Mouse (Mus musculus) neural tube, embryonic 11.5 days (tissue): ENCODE measurements around the gene Agbl4. TPM values are rescaled to one million over a fixed set of nuclear protein-coding genes. Genes with fewer than 3 reads are reported as not detected.

ENCODE experiments used
- ATAC-seq: fragments of 200-750 bp; cut with Nextera tagmentation; 2 replicates; pipeline ENCODE4 v1.8.0; 2017; ENCODE audit warnings: moderate number of reproducible peaks, mild to moderate bottlenecking, moderate TSS enrichment, moderate library complexity; ENCODE audit not compliant: insufficient read depth, low FRiP score, low TSS enrichment
- DNase-seq: peaks from one replicate; pipeline ENCODE4 v3.0.0-alpha.2; 2015; ENCODE audit warnings: low spot score
- H3K27ac ChIP-seq: fragments of 300-500 bp; sonication (generic); 2 replicates; pipeline ENCODE4 v1.5.1; 2014; ENCODE audit warnings: low read depth, mild to moderate bottlenecking, low read length
- H3K27me3 ChIP-seq: fragments of 300-500 bp; sonication (generic); 2 replicates; pipeline ENCODE4 v1.6.1; 2014; ENCODE audit warnings: mild to moderate bottlenecking, low read length, mixed read lengths; ENCODE audit not compliant: control insufficient read depth, insufficient read depth
- H3K36me3 ChIP-seq: fragments of 300-500 bp; sonication (generic); 2 replicates; pipeline ENCODE4 v1.6.1; 2014; ENCODE audit warnings: mild to moderate bottlenecking, low read length, moderate library complexity, mixed read lengths; ENCODE audit not compliant: control insufficient read depth, insufficient read depth
- H3K4me1 ChIP-seq: fragments of 300-500 bp; sonication (generic); 2 replicates; pipeline ENCODE4 v1.6.1; 2014; ENCODE audit warnings: low read length, mixed read lengths; ENCODE audit not compliant: control insufficient read depth, insufficient read depth
- H3K4me2 ChIP-seq: fragments of 300-500 bp; sonication (generic); 2 replicates; pipeline ENCODE4 v1.6.1; 2014; ENCODE audit warnings: low read depth, mild to moderate bottlenecking, moderate library complexity
- H3K4me3 ChIP-seq: fragments of 300-500 bp; sonication (generic); 2 replicates; pipeline ENCODE4 v1.5.1; 2014; ENCODE audit warnings: low read depth, low read length
- H3K9ac ChIP-seq: fragments of 300-500 bp; sonication (generic); 2 replicates; pipeline ENCODE4 v1.6.1; 2014; ENCODE audit warnings: mild to moderate bottlenecking, low read length
- H3K9me3 ChIP-seq: fragments of 300-500 bp; sonication (generic); 2 replicates; pipeline ENCODE4 v1.6.1; 2016; ENCODE audit warnings: low read length; ENCODE audit not compliant: control insufficient read depth
- WGBS: fragments of 180-500 bp; shearing (Covaris S2); extraction: QIAGEN DNeasy Blood & Tissue Kit; methylation state at CpG from one replicate; pipeline ENCODE4 v1.1.7; 2014; 5-methylcytosine and 5-hydroxymethylcytosine counted together
- polyA plus RNA-seq: library from polyadenylated mRNA; unstranded; fragments of >200 nt; fragmentation: Nextera tagmentation; extraction: Ambion mirVana; gene quantifications from 2 replicates; pipeline ENCODE4 v1.2.1, GENCODE M21; 2014

Gene Agbl4
- polyA plus RNA-seq, 1 experiment from 2014 or later, result 1.1 TPM

- H3K36me3 ChIP-seq, result no peaks in the 10 kb centered on the region
- no peak overlapping the region for H3K9ac ChIP-seq
- no peaks in the 10 kb centered on the region for H3K9me3 ChIP-seq
- no peak for DNase-seq
- WGBS, result 77% methylated on average over 4 of the region's 4 CpGs
- H3K27me3 ChIP-seq, result no peaks in the 10 kb centered on the region
- ATAC-seq, result no peak
- H3K4me1 ChIP-seq, result peaks cover 6% of the 10 kb centered on the region
- no peak overlapping the region for H3K4me3 ChIP-seq
- H3K27ac ChIP-seq, result no peak overlapping the region
- H3K4me2 ChIP-seq, result no peak overlapping the region
These were observed 1013.3 kb downstream of the Agbl4 start for GRCm38 (mm10) chr4:111410731-111411130.

- 2% methylated on average over 6 of the region's 6 CpGs for WGBS
- Histone ChIP-seq H3K9ac (peak overlapping the region; percentile 97), H3K4me3 (peak overlapping the region; percentile 91), H3K4me2 (peak overlapping the region; percentile 75), H3K27ac (no peak overlapping the region; the same call in 1 of the 2 replicates), H3K27me3 (no peaks in the 10 kb centered on the region), H3K36me3 (no peaks in the 10 kb centered on the region), H3K4me1 (peaks cover 13% of the 10 kb centered on the region), H3K9me3 (no peaks in the 10 kb centered on the region)
- DNase-seq (no peak), ATAC-seq (peak; percentile 4)
These were observed 1016.9 kb downstream of the Agbl4 start for GRCm38 (mm10) chr4:111414399-111414798.

- peak within 1 kb of the TSS; percentile 97 for H3K9ac ChIP-seq
- no peaks in the 10 kb centered on the region for H3K36me3 ChIP-seq
These were observed 1017.5 kb downstream of the Agbl4 start, which contains the start of gene Bend5 for GRCm38 (mm10) chr4:111414818-111415488. Gene Bend5, plus strand, starts transcription at chr4:111415006.

GRCm38 (mm10) chr4:111416126-111416525 lies 1018.7 kb downstream of the Agbl4 start:
- H3K27ac ChIP-seq, result no peak overlapping the region
- 81% methylated on average over 3 of the region's 3 CpGs for WGBS
- peak overlapping the region; percentile 91 for H3K4me3 ChIP-seq
- peaks cover 13% of the 10 kb centered on the region for H3K4me1 ChIP-seq
- peak overlapping the region; percentile 75 for H3K4me2 ChIP-seq
- DNase-seq (no peak), ATAC-seq (no peak)
- no peaks in the 10 kb centered on the region for H3K36me3 ChIP-seq
- no peaks in the 10 kb centered on the region for H3K27me3 ChIP-seq
- no peaks in the 10 kb centered on the region for H3K9me3 ChIP-seq
- H3K9ac ChIP-seq, result peak overlapping the region; percentile 97

More at GRCm38 (mm10) chr4:111414818-111415488, 1017.5 kb downstream of the Agbl4 start, which contains the start of gene Bend5:
- peak; percentile 91 for DNase-seq
- no peaks in the 10 kb centered on the region for H3K27me3 ChIP-seq
- peak; percentile 96 for ATAC-seq
- H3K9me3 ChIP-seq, result no peaks in the 10 kb centered on the region
- WGBS, result 1% methylated on average over 62 of the region's 66 CpGs
- H3K4me2 ChIP-seq, result peak within 1 kb of the TSS; percentile 75
- peak within 1 kb of the TSS; percentile 91 for H3K4me3 ChIP-seq
- H3K4me1 ChIP-seq, result peaks cover 13% of the 10 kb centered on the region
- H3K27ac ChIP-seq, result peak within 1 kb of the TSS; percentile 68

- Histone ChIP-seq H3K9me3 (no peaks in the 10 kb centered on the region), H3K9ac (no peak overlapping the region), H3K27ac (no peak overlapping the region), H3K36me3 (no peaks in the 10 kb centered on the region), H3K4me3 (no peak overlapping the region), H3K4me2 (no peak overlapping the region), H3K4me1 (peaks cover 13% of the 10 kb centered on the region), H3K27me3 (no peaks in the 10 kb centered on the region)
- ATAC-seq (no peak), DNase-seq (no peak)
- WGBS, result 85% methylated on average over 3 of the region's 3 CpGs
These were observed 1019.1 kb downstream of the Agbl4 start for GRCm38 (mm10) chr4:111416551-111416950.

GRCm38 (mm10) chr4:111417716-111418115 lies 1020.3 kb downstream of the Agbl4 start:
- ATAC-seq (no peak), DNase-seq (no peak)
- Histone ChIP-seq H3K4me2 (no peak overlapping the region), H3K4me3 (no peak overlapping the region), H3K36me3 (no peaks in the 10 kb centered on the region), H3K9ac (no peak overlapping the region), H3K9me3 (no peaks in the 10 kb centered on the region), H3K27ac (no peak overlapping the region), H3K27me3 (no peaks in the 10 kb centered on the region), H3K4me1 (peaks cover 13% of the 10 kb centered on the region)
- 96% methylated on average over 5 of the region's 5 CpGs for WGBS

GRCm38 (mm10) chr4:111419476-111419875 lies 1022.0 kb downstream of the Agbl4 start:
- Histone ChIP-seq H3K9me3 (no peaks in the 10 kb centered on the region), H3K4me3 (no peak overlapping the region), H3K27me3 (no peaks in the 10 kb centered on the region), H3K36me3 (no peaks in the 10 kb centered on the region), H3K27ac (no peak overlapping the region), H3K9ac (no peak overlapping the region), H3K4me2 (no peak overlapping the region), H3K4me1 (peaks cover 8% of the 10 kb centered on the region)
- WGBS, result 86% methylated on average over 1 of the region's 1 CpGs
- ATAC-seq, result no peak
- no peak for DNase-seq

GRCm38 (mm10) chr4:111420031-111420430 lies 1022.6 kb downstream of the Agbl4 start:
- 90% methylated on average over 3 of the region's 3 CpGs for WGBS
- no peak overlapping the region for H3K27ac ChIP-seq
- DNase-seq (no peak), ATAC-seq (no peak)
- no peaks in the 10 kb centered on the region for H3K27me3 ChIP-seq
- H3K4me1 ChIP-seq, result peaks cover 8% of the 10 kb centered on the region
- no peak overlapping the region for H3K4me2 ChIP-seq
- no peak overlapping the region for H3K9ac ChIP-seq
- no peak overlapping the region for H3K4me3 ChIP-seq
- H3K9me3 ChIP-seq, result no peaks in the 10 kb centered on the region
- H3K36me3 ChIP-seq, result no peaks in the 10 kb centered on the region

- no peak for DNase-seq
- Histone ChIP-seq H3K27ac (no peak overlapping the region), H3K27me3 (no peaks in the 10 kb centered on the region), H3K36me3 (no peaks in the 10 kb centered on the region), H3K4me2 (no peak overlapping the region), H3K4me3 (no peak overlapping the region), H3K9me3 (no peaks in the 10 kb centered on the region), H3K9ac (no peak overlapping the region), H3K4me1 (peaks cover 5% of the 10 kb centered on the region)
- WGBS, result 88% methylated on average over 4 of the region's 4 CpGs
- no peak for ATAC-seq
These were observed 1023.5 kb downstream of the Agbl4 start for GRCm38 (mm10) chr4:111420955-111421354.
